Mouse (Mus musculus) gastrocnemius, postnatal 14 days (tissue): ENCODE data around the gene Mmp9. TPM values are rescaled to one million over a fixed set of nuclear protein-coding genes. Genes with fewer than 3 reads are reported as not detected.
A peak's percentile ranks its signal among the peaks of the same experiment; 100 is the strongest.

Experiments
- DNase-seq: peaks from one replicate; pipeline ENCODE4 v3.0.0; 2021; ENCODE audit warnings: mixed read lengths
- intact Hi-C: fragments of 180-260 bp; cut with DNase I; formaldehyde crosslinking; loops from one replicate; pipeline ENCODE4 v1.15.1; 2025; ENCODE audit warnings: low total_unique reads
- long read RNA-seq, 2 experiments: library from polyadenylated mRNA; stranded (forward); transcript quantifications; one replicate each; pipeline ENCODE4 v2.0.0; 2021
- total RNA-seq, 2 experiments: library from RNA; stranded (reverse); gene quantifications; 2 replicates each; pipeline ENCODE4 v1.2.3; 2021

Gene Mmp9
- total RNA-seq = 1 to 10 TPM in 1 of 2 experiments, under 1 TPM in 1; 0.95 to 1.2 TPM
- long read RNA-seq, experiment 1, partial matches to known transcripts = 0 of 1 reads
- long read RNA-seq, experiment 1, other reads (novel, unspliced or antisense) = 0 of 1 reads
- long read RNA-seq, experiment 2 = 0 reads

DNA sequence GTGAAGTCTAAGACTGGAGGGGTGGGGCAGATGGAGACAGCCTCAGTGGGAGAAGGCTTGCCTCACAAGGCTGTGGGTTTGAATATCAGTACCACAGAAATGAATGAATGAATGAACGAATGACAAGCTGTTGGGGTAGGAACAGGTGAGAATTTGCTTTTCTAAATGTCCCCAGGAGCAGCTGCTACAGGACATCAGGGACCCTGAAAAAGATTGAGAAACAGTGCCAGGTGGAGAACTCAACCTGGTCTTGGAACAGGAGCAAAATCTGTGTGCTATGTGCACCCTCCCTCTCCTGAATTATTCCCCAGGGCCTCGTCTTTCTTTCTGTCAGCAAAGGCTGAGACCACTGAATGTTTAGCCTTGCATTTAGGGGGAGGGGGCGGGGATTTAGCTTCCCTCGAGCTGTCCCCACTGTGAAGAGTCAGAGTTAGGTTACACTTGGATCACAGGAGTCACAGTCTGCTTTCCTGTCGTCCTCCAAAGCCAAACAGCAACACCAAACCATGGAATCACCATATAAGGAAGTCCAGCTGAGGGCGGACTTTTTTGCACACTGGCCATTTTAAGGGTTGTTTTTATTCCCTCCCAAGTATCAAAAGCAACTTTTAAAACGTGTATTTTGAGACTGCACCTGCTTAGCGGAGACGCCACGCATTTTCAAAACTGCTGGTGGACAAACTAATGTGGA is at the start of gene Mmp9:
Gene Mmp9 (plus strand): TSS at position 641 of the 691 bp plus-strand sequence.
- intact Hi-C loops = no loop called here
- no peak for DNase-seq

DNA sequence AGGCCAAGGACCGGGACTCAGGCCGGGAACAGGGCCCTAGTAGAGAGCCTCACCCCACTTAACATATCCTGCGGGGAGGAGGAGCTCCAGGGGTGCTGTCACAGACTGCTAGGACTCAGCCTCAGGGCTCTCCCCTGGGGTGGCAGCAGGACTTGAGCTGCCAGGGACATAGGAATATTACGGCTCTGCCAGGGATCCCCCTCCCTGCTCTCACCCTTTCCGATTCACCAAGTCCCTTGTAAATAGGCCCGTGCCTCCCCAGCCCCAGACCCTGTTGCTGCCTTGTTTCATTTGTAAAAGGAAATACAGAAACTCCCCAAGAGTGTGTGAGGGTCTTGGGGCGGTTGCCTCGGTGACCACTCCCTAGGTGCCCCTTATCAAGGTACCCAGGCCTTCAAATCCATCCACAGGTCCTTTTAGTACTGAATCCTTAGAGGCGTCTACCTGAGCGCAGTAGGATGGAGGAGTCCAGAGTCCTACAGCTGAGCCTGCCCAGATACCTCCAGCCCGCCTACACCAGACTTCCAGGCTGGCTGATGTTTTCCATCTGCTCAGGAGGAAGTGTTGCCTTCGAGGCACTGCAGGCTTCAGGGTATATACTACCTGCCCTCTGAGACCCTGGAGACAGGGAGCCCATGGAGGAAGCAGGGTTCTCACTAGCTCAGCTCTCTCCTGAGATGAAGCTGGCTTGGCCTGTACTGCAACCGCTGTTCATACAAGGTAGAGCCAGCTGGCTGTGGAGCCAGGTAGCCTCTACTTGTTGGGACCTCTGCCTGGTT is 49.3 kb upstream of the Mmp9 start:
- DNase-seq = no peak
- intact Hi-C loops = loop anchor here (10.0 kb wide), 1 partner anchor 56 kb away; the partner anchor contains the start of genes Ctsa and Neurl2

DNA sequence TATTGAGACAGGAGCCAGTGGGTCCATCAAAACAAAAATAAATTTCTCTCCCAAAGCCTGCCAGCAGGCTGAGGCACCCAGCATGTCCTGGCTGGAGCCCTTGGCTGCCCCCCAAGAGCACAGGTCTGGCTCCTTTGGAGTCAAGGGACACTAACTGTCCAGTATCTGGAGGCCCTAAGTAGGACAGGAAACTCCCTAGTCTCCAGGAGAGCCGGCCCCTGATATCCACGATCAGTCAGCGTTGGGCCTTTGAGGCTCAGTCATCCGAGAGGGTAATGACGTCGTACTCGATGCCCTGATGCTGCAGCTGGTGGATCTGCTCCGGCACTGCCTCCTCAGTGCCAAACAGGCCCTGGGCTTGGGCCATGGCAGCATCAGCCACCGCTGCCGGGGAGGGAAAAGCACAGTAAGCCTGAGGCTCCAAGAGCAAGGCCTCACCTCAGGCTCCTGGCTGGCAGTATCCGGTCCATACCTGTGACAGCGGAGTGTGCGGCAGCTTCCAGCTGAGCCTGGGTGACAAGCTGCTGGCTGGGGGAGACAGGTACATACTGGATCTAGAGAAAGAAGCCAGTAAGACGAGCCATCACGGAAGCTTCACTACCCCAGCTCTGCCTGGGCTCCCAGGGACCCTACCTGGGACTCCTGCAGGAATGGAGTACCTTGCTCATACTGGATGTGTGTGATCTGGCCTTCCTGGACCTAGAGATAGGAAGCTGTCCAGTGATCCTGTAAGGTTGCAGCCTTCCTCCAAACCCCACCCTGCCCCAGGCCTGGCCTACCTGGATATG is 48.5 kb upstream of the Mmp9 start:
- DNase-seq = peak; percentile 66
- intact Hi-C loops = loop anchor here (10.0 kb wide), 1 partner anchor 57 kb away; the partner anchor contains the start of genes Ctsa and Neurl2

DNA sequence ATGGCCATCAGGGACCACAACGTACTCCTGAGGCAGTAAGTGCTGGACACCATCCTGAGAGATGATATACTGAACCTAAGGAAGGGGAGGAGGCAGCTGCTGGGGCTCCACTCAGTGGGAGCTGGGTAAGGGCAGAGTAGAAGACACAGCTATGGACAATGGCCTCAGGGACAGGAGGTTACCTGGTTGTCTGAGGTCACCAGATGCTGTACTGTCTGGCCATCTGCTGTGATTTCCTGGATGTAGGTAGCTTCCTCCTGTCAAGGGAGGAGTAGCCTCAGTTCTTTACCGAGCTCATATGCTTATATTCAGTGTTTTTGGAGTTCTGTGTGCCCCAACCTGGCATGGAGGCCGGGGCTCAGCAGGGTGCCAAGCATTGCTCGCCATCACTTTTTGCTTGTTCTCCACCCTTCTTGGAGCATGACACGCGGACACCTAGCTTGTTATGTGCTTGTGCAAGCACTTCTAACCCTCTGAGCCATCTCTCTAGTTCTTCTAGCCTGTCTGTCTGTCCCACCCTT is 47.8 kb upstream of the Mmp9 start:
- intact Hi-C loops = loop anchor here (10.0 kb wide), 1 partner anchor 58 kb away; the partner anchor contains the start of genes Ctsa and Neurl2

DNA sequence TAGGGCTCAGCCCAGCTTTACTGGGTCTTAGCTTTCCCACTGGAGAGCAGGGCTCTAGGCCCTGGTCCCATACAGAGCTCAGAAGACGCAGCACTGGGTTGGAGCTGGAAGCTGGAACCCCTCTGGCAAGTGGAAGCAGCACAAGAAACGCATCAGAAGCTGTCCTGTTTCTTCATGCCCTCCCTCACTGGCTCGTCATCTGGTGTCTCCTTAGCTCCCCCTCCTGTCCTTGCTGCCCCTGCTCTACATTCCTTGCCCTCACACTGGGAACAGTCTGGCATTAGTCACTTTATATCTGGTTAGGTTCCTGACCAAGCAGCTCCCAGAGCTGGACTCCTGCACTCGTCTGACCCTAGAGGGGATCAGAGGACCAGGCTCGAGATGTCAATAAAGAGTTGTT is 46.5 kb upstream of the Mmp9 start:
- DNase-seq = no peak
- intact Hi-C loops = loop anchor here (10.0 kb wide), 1 partner anchor 59 kb away; the partner anchor contains the start of genes Ctsa and Neurl2

More for the DNA sequence above, 47.8 kb upstream of the Mmp9 start:
- no peak for DNase-seq

DNA sequence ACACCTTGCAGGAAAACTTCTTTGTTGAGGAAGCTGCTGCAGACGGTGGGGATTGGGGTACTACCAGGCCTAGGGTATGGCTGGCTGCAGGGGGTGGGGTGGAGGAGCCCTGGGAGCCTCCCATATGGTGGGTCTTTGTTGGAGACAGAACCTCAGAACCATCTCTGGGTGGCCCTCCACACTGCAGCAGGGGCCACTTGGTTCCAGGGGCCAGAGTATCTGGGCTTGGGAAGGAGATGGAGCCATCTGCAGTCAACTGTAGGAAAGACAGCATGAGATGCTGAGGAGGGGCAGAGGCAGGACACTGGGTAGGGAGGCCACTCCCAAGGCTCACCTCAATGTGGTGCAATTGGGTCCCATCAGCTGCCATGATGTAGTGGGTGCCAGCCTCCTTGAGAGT is 45.9 kb upstream of the Mmp9 start:
- intact Hi-C loops = loop anchor here (10.0 kb wide), 1 partner anchor 60 kb away; the partner anchor contains the start of genes Ctsa and Neurl2
- no peak for DNase-seq

DNA sequence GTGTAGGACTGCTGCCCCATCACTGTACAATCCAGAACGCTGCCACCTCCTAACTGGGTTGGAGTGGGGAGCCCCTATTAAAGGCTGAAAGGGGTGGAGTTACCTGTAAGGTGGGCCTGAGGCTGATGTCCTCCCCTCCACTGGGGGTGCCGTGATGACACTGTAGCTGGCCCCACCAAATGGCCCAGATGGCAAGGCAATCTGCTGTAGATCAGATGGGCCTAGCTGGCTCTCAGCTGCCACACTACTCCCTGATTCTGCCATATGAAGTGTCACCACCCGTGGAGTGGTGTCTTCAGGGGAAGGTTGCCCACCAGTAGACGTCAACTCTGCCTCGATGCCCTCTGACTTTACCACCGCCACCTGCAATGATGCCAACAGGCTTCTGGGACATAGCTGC is 44.7 kb upstream of the Mmp9 start:
- intact Hi-C loops = loop anchor here (10.0 kb wide), 1 partner anchor 61 kb away; the partner anchor contains the start of genes Ctsa and Neurl2
- no peak for DNase-seq

DNA sequence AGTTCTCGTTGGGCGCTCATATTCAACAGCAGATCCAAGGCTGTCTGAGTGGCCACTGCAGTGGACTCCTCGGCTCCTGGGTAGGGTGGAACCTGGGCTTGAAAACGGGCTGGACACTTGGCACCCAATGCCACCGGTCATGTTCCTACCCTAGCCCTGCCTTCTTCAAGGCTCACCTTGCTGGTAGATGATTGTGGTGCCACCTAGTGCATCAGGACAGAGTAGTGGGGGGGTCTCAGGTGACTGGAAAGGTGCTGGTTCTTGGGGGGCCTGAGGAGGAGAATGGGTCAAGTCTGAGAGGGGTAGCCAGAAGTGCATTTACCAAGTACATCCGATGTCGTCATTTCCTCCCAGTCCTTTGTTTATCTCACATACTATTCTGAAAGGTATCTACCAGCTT is 42.6 kb upstream of the Mmp9 start:
- DNase-seq = no peak
- intact Hi-C loops = loop anchor here (10.0 kb wide), 1 partner anchor 63 kb away; the partner anchor contains the start of genes Ctsa and Neurl2

DNA sequence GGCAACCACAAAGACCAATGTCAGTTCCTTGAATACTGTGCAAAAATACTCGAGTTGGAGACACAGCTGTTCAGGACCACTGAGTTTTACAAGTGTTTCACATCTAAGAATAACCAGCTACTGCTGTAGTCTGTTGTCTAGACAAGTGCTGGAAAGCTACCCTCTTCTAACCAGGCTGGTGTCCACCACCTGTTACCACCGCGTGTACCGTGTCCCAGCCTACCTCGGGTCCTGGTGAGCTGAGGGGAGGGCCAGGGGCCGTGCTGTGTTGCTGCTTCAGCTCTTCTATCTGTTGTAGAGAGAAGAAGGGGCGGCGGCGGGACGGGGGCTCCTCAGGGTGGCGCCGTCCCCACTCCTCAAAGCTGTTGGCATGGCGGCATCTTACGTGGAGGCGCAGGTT is 41.5 kb upstream of the Mmp9 start:
- no peak for DNase-seq
- intact Hi-C loops = loop anchor here (10.0 kb wide), 1 partner anchor 64 kb away; the partner anchor contains the start of genes Ctsa and Neurl2

DNA sequence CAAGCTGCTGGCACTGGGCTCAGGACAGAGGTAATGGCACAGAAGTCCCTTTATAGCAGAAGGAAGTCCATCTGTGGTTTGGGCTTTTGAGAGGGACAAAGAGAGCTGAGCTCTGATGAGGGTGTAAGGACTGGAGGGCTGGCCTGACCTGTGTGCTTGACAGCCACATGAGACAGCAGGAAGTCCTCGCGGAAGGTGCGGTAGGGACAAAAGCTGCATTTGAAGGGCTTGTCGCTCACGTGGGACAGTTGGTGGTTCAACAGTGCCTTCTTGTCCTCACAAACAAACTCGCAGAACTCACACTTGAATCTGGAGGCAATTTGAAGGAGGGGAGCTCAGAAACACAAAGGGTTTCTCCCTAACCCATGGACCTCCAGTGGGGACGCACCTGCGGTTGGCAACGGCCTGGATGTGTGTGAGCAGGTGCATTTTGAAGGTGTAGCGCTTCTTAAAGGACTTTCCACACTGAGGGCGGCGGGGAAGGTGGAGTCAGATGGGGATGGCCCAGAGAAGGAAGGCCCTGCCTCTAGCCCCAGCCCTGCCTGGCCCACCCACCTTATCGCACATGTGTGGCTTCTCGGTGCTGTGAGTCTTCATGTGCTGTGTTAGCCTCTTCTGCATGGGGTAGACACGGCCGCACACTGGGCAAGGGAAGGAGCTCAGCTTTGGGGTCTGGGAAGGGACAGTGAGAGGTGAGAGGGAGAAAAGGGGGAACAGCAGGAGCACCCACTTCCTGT is 40.7 kb upstream of the Mmp9 start:
- intact Hi-C loops = loop anchor here (10.0 kb wide), 1 partner anchor 65 kb away; the partner anchor contains the start of genes Ctsa and Neurl2
- no peak for DNase-seq

DNA sequence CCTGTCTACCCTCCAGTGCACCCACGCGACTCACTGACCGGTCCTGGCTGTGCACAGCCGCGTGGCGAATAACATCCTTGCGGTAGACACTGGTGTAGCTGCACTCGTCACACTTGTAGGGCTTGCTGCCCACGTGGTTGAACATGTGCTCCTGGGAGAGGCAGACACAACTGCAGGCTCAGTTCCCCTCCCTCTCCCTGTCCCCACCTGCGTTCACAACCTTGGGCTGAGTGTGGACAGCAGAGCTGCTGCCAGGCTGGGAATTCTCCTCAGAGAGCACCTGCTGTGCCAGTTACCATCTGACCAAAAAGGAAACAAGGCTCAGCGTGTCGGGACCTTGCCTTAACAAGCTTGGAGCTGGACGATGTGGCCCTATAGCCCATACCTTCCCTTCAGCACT is 39.2 kb upstream of the Mmp9 start:
- DNase-seq = no peak

DNA sequence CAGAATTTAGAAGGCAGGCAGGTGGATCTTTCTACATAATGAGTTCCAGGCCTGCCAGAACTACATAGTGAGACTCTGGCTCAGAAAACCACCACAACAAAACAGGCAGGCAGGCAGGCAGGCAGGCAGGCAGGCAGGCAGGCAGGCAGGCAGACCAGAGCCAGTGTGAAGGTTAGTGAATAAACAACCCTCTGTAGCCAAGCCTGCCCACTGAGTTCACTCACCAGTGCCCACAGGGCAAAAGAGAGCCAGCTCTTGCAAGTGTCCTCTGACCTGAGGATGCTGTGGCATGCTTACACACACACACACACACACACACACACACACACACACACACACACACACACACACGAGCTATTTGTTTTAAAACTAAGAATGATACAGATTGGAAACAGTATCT is 37.1 kb upstream of the Mmp9 start:
- DNase-seq = no peak
- intact Hi-C loops = no loop called here

More for the DNA sequence above, 39.2 kb upstream of the Mmp9 start:
- intact Hi-C loops = no loop called here

DNA sequence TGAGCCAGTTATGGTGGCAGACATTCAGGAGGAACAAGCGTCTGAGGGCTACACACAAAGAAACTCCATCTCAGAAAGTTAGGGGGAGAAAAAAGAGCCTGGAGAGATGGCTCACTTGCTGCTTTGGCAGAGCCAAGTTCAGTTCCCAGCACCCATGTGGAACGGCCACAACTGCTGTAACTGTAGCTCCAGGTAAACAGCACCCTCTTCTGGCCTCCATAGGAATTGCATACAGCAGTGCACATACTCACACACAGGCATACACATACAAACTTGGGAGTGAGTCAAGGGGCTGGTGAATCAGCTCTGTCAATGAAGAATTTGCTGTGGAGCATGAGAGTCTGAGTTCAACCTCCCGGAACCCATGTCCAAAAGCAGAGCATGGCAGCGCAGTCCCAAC is 34.5 kb upstream of the Mmp9 start:
- no peak for DNase-seq
- intact Hi-C loops = no loop called here

DNA sequence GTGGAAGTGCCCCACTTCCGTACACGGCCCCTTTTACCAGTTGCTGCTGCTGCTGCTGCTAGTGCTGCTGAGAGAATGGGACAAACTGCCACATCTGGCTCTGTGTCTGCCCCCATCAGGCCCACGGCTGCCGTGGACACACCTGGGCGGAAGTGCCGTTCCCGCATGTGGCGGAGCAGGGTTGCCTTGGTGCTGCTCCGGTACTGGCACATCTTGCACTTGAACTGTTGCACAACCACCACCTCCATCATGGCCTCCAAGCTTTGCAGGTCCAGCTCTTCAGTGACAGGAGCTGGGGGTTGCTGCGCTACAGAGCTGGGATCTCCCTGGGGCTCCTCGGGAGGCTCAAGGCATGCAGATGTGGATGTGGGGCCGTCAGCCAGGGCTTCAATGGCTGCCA is 33.1 kb upstream of the Mmp9 start:
- intact Hi-C loops = no loop called here

DNA sequence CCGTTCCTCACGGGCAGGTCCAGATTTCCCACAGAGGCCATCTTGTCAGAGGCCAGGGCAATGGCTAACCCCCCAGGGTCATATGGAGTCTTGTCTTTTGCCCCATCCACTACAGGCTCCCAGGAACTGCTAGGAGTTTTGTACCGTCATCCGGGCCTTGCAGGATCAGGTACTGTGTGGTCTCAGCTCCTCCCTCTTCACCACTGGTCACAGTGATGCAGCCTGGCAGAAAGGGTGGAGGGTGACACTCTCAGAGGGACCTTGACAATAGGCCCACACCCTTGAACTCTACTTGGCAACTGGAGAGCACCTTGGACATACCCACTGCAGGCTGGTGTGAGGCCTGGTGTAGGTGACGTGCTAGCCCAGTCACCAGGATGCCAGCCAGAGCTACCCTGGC is 32.6 kb upstream of the Mmp9 start:
- no peak for DNase-seq
- intact Hi-C loops = no loop called here

More for the DNA sequence above, 33.1 kb upstream of the Mmp9 start:
- no peak for DNase-seq

DNA sequence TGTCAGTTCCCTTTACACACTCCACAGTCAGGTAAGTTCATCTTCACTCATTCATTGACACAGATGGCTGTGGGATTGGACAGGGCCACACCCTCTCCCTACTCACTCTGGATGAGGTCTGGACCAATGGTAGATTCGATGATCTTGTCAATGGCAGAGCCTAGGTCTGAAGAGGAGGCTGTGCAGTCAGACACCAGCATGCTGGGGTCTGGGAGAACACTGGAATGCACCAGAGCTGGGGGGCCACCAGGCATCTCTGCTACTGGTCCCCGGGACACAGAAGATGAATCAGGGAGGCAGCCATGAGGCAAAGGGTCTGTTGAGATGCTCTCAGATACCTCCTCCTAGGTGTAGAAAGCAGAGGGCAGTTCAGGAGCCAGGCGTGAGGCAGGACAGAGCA is 31.5 kb upstream of the Mmp9 start:
- intact Hi-C loops = no loop called here
- no peak for DNase-seq

DNA sequence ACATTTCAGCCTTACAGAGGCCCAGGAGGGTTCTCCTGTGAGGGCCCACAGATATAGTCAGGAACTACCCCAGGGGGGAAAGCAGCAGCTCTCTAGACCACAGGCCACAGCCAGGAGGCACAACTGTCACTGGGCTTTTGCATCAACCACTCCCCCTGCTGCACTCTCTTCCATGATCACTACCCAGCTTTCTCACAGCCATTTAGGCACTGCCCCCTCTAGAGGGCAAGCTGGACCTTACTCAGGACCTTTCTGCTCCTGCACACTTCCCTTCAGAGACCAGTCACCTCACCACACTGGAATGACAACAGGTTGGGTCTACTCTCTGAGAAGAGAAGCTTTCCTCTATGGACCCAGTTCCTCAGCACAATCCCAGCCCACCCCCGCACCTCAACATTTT is 31.0 kb upstream of the Mmp9 start:
- intact Hi-C loops = no loop called here
- no peak for DNase-seq

DNA sequence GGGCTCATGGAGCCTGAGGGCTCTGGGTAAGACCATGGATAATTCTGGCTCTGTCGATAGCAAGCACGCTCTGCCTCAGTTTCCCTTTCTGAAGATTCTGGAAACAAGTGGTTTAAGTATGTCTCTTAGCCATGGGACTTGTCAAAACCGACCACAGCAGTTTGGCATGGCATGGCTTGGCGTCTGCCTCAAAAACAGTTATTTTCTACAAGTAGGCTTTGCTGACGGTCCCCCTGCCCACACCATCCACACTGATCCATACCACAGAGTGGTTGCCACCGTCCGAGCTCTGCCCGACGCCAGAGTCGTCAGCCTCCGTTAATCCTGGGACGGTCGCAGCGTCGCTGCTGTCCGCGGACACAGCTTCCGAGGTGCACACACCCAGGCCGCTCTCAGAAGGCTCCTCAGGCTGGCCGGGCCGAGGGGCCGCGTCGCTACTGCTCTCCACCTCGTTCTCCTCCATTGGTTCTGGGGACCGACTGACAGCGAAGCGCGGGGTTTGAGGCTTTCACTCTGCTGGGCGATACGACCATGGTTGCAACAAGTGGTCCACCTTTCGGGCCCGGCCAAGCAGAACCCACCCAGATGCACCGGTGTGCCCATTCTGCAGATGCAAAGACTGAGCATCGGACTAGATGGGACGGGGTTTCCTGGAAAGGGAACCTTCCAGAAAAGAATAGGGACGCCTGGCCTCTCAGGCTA is 30.1 kb upstream of the Mmp9 start:
- intact Hi-C loops = no loop called here
- peak; percentile 34 for DNase-seq
